Mouse (Mus musculus): Measurements from ENCODE around the gene Ppcdc. TPM values are rescaled to one million over a fixed set of nuclear protein-coding genes. Genes with fewer than 3 reads are reported as not detected.

Gene Ppcdc
- polyA plus RNA-seq, 1 experiment from 2014 or later: 22.5 TPM

GRCm38 (mm10) chr9:57404036-57404435 is 35.9 kb downstream of the Ppcdc start:
- H3K4me2 ChIP-seq (ENCODE audit: low read depth): no peak overlapping the region
- no peaks in the 10 kb centered on the region for H3K36me3 ChIP-seq (ENCODE audit: control insufficient read depth, insufficient read depth, low read length)
- H3K4me3 ChIP-seq (ENCODE audit: low read depth, low read length): no peak overlapping the region
- ATAC-seq (ENCODE audit: insufficient read depth, low FRiP score, low TSS enrichment) (no peak), DNase-seq (ENCODE audit: low spot score) (no peak)
- no peak overlapping the region for H3K27ac ChIP-seq (ENCODE audit: low read depth, low read length)
- WGBS: 89% methylated on average over 5 of the region's 5 CpGs
- no peaks in the 10 kb centered on the region for H3K9me3 ChIP-seq (ENCODE audit: control insufficient read depth, low read length)
- no peaks in the 10 kb centered on the region for H3K27me3 ChIP-seq (ENCODE audit: control insufficient read depth, insufficient read depth, low read length)
- H3K4me1 ChIP-seq (ENCODE audit: control insufficient read depth, insufficient read depth, low read length): no peaks in the 10 kb centered on the region
- H3K9ac ChIP-seq (ENCODE audit: low read length): no peak overlapping the region

DNA sequence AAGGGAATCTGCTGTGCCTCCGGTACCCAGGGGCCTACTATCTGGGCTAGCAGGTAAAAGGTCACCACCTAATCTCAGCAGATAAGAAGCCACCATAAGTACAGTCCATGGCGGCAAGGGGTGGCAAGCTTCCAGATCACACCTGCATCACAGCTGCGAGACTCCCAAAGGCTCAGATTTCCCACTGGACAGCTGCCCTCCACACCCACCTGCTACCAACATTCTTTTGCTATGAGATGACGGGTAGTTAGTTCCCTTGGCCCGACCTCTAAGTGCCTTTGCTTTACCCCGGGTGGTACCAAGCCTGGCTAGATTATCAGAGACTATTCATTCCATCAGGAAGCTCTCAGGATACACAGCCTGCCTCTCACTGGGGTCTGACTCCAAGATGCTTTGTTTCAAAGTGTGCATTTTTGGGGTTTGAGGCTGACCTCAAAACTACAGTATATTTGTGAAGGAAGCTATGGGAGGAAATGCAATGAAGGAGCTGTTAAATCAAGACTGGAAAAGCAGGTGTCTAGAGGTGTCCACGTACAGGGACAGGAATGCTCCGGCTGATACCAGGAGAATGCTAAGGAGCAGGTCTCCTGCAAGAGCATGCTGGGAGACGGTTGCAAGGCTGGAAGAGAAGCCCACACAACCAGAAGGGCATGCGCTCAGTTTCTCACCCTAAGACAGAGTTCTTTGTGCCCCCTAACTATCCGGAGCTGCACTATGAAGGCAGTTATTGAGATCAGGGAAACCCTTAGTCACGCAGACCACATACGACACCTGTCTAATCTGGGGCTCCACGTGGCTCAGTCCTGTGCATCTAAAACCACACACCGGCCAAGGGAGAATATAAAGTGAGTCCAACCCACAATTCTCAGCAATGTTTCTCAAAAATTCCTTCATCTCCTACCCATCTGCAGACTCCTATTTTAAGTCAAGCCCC is 37.3 kb downstream of the Ppcdc start:
- H3K9ac ChIP-seq (ENCODE audit: low read length): no peak overlapping the region
- 90% methylated on average over 15 of the region's 15 CpGs for WGBS
- no peaks in the 10 kb centered on the region for H3K9me3 ChIP-seq (ENCODE audit: control insufficient read depth, low read length)
- H3K4me3 ChIP-seq (ENCODE audit: low read depth, low read length): no peak overlapping the region
- no peak overlapping the region for H3K4me2 ChIP-seq (ENCODE audit: low read depth)
- no peaks in the 10 kb centered on the region for H3K36me3 ChIP-seq (ENCODE audit: control insufficient read depth, insufficient read depth, low read length)
- ATAC-seq (ENCODE audit: insufficient read depth, low FRiP score, low TSS enrichment) (no peak), DNase-seq (ENCODE audit: low spot score) (no peak)
- no peaks in the 10 kb centered on the region for H3K4me1 ChIP-seq (ENCODE audit: control insufficient read depth, insufficient read depth, low read length)
- H3K27me3 ChIP-seq (ENCODE audit: control insufficient read depth, insufficient read depth, low read length): no peaks in the 10 kb centered on the region
- no peak overlapping the region for H3K27ac ChIP-seq (ENCODE audit: low read depth, low read length)

- no peak overlapping the region for H3K4me2 ChIP-seq (ENCODE audit: low read depth)
- WGBS: 100% methylated on average over 2 of the region's 2 CpGs
- H3K4me3 ChIP-seq (ENCODE audit: low read depth, low read length): no peak overlapping the region
- H3K9me3 ChIP-seq (ENCODE audit: control insufficient read depth, low read length): no peaks in the 10 kb centered on the region
- H3K36me3 ChIP-seq (ENCODE audit: control insufficient read depth, insufficient read depth, low read length): no peaks in the 10 kb centered on the region
- H3K27me3 ChIP-seq (ENCODE audit: control insufficient read depth, insufficient read depth, low read length): no peaks in the 10 kb centered on the region
- ATAC-seq (ENCODE audit: insufficient read depth, low FRiP score, low TSS enrichment) (no peak), DNase-seq (ENCODE audit: low spot score) (no peak)
- H3K9ac ChIP-seq (ENCODE audit: low read length): no peak overlapping the region
- H3K27ac ChIP-seq (ENCODE audit: low read depth, low read length): no peak overlapping the region
- no peaks in the 10 kb centered on the region for H3K4me1 ChIP-seq (ENCODE audit: control insufficient read depth, insufficient read depth, low read length)
These were observed 41.2 kb downstream of the Ppcdc start for GRCm38 (mm10) chr9:57398773-57399172.

DNA sequence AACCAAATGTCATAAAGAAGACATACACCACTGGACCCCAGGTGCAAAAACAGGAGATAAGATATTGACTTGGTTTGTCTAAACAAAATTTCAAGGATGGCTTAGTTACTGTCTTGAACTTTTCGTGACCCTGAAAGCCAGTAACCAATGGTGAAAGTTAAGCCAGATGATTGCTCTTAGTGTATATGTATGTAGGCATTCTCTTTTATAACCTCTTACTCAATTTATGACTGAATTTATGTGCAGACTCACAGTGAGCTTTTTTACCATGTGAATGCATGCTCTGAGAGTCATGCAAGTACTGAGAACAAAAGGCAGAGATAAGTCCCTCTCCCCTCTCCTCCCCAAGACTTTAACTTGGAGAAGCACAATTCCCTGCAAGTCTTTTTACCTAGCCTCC is 47.0 kb downstream of the Ppcdc start:
- Histone ChIP-seq H3K4me3 (ENCODE audit: low read depth, low read length) (no peak overlapping the region), H3K36me3 (ENCODE audit: control insufficient read depth, insufficient read depth, low read length) (no peaks in the 10 kb centered on the region), H3K4me2 (ENCODE audit: low read depth) (no peak overlapping the region), H3K4me1 (ENCODE audit: control insufficient read depth, insufficient read depth, low read length) (no peaks in the 10 kb centered on the region), H3K9ac (ENCODE audit: low read length) (no peak overlapping the region), H3K27me3 (ENCODE audit: control insufficient read depth, insufficient read depth, low read length) (no peaks in the 10 kb centered on the region), H3K27ac (ENCODE audit: low read depth, low read length) (no peak overlapping the region), H3K9me3 (ENCODE audit: control insufficient read depth, low read length) (no peaks in the 10 kb centered on the region)
- WGBS: 83% methylated on average over 1 of the region's 1 CpGs
- no peak for DNase-seq (ENCODE audit: low spot score)
- no peak for ATAC-seq (ENCODE audit: insufficient read depth, low FRiP score, low TSS enrichment)

DNA sequence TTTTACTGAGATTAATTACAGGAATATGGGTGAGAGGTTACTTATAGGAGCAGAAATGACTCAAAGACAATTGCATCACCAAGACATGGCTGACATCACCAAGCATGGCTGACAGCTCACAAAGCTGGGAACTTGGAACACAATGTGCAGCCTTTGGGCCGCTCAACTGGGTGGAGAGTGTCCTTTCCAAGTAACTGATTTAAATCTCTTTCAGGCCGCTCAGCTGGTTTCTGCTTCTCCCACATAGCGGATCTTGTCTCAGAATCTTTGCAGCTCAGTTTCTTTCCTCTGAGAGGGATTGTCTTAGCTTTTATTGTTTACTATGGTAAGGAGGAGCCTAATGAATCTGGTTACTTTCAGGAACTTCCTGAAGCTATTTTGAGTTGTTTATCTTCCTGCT is 49.1 kb downstream of the Ppcdc start:
- Histone ChIP-seq H3K9ac (ENCODE audit: low read length) (no peak overlapping the region), H3K27ac (ENCODE audit: low read depth, low read length) (no peak overlapping the region), H3K27me3 (ENCODE audit: control insufficient read depth, insufficient read depth, low read length) (no peaks in the 10 kb centered on the region), H3K4me1 (ENCODE audit: control insufficient read depth, insufficient read depth, low read length) (no peaks in the 10 kb centered on the region), H3K9me3 (ENCODE audit: control insufficient read depth, low read length) (no peaks in the 10 kb centered on the region), H3K4me2 (ENCODE audit: low read depth) (no peak overlapping the region), H3K4me3 (ENCODE audit: low read depth, low read length) (no peak overlapping the region), H3K36me3 (ENCODE audit: control insufficient read depth, insufficient read depth, low read length) (no peaks in the 10 kb centered on the region)
- 86% methylated on average over 3 of the region's 3 CpGs for WGBS
- DNase-seq (ENCODE audit: low spot score): no peak
- ATAC-seq (ENCODE audit: insufficient read depth, low FRiP score, low TSS enrichment): no peak

DNA sequence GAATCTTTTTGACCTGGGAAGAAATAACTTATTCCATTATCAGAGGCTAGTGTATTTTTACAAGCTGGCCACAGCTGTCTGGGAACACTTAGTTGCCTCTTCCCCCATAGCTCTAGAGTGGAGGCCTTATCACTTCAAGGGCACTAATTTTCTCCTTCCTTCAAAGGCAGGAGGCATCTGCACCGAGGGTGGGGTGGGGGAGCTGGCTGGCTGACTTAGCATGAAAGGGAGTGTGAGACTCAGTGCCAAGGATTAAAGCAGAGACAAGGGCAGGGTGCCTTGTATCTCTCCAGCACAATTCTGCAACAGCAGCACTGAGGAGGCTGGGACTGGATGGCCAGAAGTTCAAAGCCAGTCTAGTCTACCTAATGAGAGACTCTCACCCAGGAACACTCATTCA is 50.8 kb downstream of the Ppcdc start:
- DNase-seq (ENCODE audit: low spot score) (no peak), ATAC-seq (ENCODE audit: insufficient read depth, low FRiP score, low TSS enrichment) (no peak)
- 20% methylated on average over 1 of the region's 1 CpGs for WGBS
- Histone ChIP-seq H3K9ac (ENCODE audit: low read length) (no peak overlapping the region), H3K4me2 (ENCODE audit: low read depth) (no peak overlapping the region), H3K36me3 (ENCODE audit: control insufficient read depth, insufficient read depth, low read length) (no peaks in the 10 kb centered on the region), H3K27ac (ENCODE audit: low read depth, low read length) (no peak overlapping the region), H3K27me3 (ENCODE audit: control insufficient read depth, insufficient read depth, low read length) (no peaks in the 10 kb centered on the region), H3K4me1 (ENCODE audit: control insufficient read depth, insufficient read depth, low read length) (no peaks in the 10 kb centered on the region), H3K9me3 (ENCODE audit: control insufficient read depth, low read length) (no peaks in the 10 kb centered on the region), H3K4me3 (ENCODE audit: low read depth, low read length) (no peak overlapping the region)

DNA sequence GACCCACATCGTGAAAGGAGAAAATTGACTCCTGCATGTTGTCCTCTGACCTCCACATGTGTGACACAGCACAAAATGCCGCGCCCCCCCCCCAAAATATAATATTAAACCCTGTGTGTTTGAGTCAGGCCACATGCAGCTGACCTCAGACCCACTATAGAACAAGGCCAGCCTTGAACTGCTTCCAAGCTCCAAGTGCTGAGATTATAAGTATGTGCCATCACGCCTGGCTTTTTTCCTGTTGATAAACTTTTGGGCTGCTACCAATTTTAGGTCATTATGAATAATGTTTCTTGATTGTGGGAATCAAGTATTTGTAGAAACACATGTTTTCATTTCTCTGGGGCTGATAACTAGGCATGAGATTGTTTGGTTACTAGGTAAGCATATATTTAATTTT is 53.0 kb downstream of the Ppcdc start:
- H3K9ac ChIP-seq (ENCODE audit: low read length): no peak overlapping the region
- WGBS: 89% methylated on average over 4 of the region's 4 CpGs
- DNase-seq (ENCODE audit: low spot score) (no peak), ATAC-seq (ENCODE audit: insufficient read depth, low FRiP score, low TSS enrichment) (no peak)
- no peak overlapping the region for H3K4me3 ChIP-seq (ENCODE audit: low read depth, low read length)
- H3K4me2 ChIP-seq (ENCODE audit: low read depth): no peak overlapping the region
- no peak overlapping the region for H3K27ac ChIP-seq (ENCODE audit: low read depth, low read length)
- H3K36me3 ChIP-seq (ENCODE audit: control insufficient read depth, insufficient read depth, low read length): no peaks in the 10 kb centered on the region
- no peaks in the 10 kb centered on the region for H3K9me3 ChIP-seq (ENCODE audit: control insufficient read depth, low read length)
- no peaks in the 10 kb centered on the region for H3K27me3 ChIP-seq (ENCODE audit: control insufficient read depth, insufficient read depth, low read length)
- H3K4me1 ChIP-seq (ENCODE audit: control insufficient read depth, insufficient read depth, low read length): no peaks in the 10 kb centered on the region

GRCm38 (mm10) chr9:57384621-57385020 is 55.3 kb downstream of the Ppcdc start:
- H3K27me3 ChIP-seq (ENCODE audit: control insufficient read depth, insufficient read depth, low read length): no peaks in the 10 kb centered on the region
- no peak overlapping the region for H3K9ac ChIP-seq (ENCODE audit: low read length)
- ATAC-seq (ENCODE audit: insufficient read depth, low FRiP score, low TSS enrichment) (no peak), DNase-seq (ENCODE audit: low spot score) (no peak)
- H3K4me1 ChIP-seq (ENCODE audit: control insufficient read depth, insufficient read depth, low read length): no peaks in the 10 kb centered on the region
- no peaks in the 10 kb centered on the region for H3K36me3 ChIP-seq (ENCODE audit: control insufficient read depth, insufficient read depth, low read length)
- WGBS: 68% methylated on average over 2 of the region's 2 CpGs
- no peak overlapping the region for H3K4me3 ChIP-seq (ENCODE audit: low read depth, low read length)
- no peaks in the 10 kb centered on the region for H3K9me3 ChIP-seq (ENCODE audit: control insufficient read depth, low read length)
- H3K4me2 ChIP-seq (ENCODE audit: low read depth): no peak overlapping the region
- H3K27ac ChIP-seq (ENCODE audit: low read depth, low read length): no peak overlapping the region

- no peak overlapping the region for H3K4me3 ChIP-seq (ENCODE audit: low read depth, low read length)
- ATAC-seq (ENCODE audit: insufficient read depth, low FRiP score, low TSS enrichment): no peak
- 95% methylated on average over 3 of the region's 3 CpGs for whole genome bisulfite sequencing
- no peak overlapping the region for H3K9ac ChIP-seq (ENCODE audit: low read length)
- DNase-seq (ENCODE audit: low spot score): no peak
- no peaks in the 10 kb centered on the region for H3K4me1 ChIP-seq (ENCODE audit: control insufficient read depth, insufficient read depth, low read length)
- H3K36me3 ChIP-seq (ENCODE audit: control insufficient read depth, insufficient read depth, low read length): no peaks in the 10 kb centered on the region
- H3K27ac ChIP-seq (ENCODE audit: low read depth, low read length): no peak overlapping the region
- no peaks in the 10 kb centered on the region for H3K27me3 ChIP-seq (ENCODE audit: control insufficient read depth, insufficient read depth, low read length)
- no peaks in the 10 kb centered on the region for H3K9me3 ChIP-seq (ENCODE audit: control insufficient read depth, low read length)
- no peak overlapping the region for H3K4me2 ChIP-seq (ENCODE audit: low read depth)
These were observed 78.9 kb downstream of the Ppcdc start for GRCm38 (mm10) chr9:57360999-57361398.
